Mouse (Mus musculus): ENCODE data around the gene Tapbp.
"Not testable (repeated sequence)": the region's sequence is repeated elsewhere in the genome, so short reads cannot be mapped to it uniquely, and the experiment has no call there.

Gene Tapbp

DNA sequence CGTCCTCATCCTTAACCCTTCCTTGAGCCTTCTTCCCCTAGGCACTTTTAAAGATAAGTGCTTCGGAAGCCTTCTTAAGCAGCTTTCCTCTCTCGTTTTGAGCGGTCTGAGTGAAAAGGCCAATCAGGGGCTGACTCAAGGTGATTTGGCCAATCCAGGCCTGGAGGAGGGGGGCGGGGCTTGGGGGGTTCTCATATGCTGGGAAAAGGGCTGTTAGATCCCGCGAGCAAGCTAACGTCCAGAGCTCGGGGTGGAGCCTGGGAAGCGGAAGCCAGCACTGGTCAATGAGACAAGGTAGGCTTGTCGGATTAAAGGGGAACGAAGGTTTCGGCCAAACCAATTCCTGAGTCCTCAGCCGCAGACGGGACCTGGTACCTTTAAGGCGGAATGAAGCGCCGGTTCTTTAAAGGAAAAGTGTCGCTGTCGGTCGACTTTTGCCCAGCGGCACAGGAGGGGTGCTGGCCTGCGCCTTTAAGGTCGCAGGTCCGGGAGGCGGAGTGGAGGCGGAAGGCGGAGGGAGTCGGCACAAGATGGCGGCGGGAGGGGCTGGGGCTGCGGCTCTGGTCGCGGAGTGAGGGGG is at the start of gene Tapbp, which contains the start of gene Zbtb22:
Gene Tapbp (plus strand): TSS at position 229 of the 580 bp plus-strand sequence.
Gene Zbtb22 (plus strand): TSS at position 234 of the 580 bp plus-strand sequence.
- DNase-seq (ENCODE audit: low spot score), result peak; percentile 99

DNA sequence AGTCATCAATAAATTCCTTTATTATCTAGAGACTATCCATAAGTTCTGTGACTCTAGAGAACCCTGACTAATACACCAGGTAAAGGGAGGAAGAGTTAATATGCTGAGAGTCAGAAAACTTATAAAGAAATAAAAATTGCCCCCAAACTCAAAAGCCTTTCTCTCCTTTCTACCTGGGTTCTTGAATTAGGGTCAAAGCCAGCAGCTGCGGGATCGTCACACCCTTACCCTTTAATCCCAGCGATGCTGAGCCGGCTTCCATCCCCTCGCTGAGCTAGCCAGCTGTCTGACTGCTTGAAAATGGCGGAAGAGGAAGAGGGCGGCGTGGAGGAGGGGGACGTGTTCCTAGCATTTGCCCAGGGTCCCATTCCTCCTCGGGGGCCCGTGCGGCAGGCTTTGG is 42.2 kb upstream of the Tapbp start, which contains the start of gene Gm7029:
Gene Gm7029 (plus strand): TSS at position 301 of the 400 bp plus-strand sequence.
- DNase-seq (ENCODE audit: low spot score), result not testable (repeated sequence)

DNA sequence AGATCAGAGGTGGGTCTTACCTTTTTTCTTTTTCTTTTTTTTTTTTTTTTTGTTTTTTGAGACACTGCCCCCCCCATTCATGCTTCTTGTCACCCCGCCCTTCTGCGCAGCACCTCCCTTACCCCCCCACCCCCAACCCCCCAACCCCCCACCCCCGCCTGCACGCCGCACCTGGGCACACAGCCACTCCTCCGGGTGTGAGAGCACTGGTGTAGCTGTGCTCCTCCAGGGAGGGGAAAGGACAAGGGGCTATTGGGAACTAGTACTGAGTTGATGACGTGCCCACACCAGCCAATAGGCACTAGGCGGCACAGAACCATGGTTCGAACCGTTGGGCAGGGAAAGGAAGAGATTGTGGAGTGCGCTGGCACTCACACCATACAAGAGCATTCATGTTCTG is 41.3 kb upstream of the Tapbp start:
- no peak for DNase-seq (ENCODE audit: low spot score)

DNA sequence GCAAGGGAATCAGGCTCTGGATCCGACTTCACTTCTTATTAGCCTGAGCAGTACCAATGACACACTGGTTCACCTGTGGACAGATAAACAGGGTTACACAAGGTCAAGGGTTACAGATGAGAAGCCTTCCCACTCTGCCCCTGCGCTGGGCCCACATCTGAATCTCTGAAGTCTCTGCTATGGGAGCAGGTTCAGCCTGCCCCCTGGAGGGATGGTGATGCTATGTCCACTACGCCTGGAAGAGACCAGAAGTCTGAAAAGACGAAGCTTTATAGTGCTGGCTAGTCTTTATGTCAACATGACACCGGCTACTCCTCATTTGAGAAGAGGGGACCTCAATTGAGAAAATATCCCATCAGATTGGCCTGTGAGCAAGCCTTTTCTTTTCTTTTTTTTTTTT is 39.9 kb upstream of the Tapbp start:
- DNase-seq (ENCODE audit: low spot score), result peak; percentile 42

DNA sequence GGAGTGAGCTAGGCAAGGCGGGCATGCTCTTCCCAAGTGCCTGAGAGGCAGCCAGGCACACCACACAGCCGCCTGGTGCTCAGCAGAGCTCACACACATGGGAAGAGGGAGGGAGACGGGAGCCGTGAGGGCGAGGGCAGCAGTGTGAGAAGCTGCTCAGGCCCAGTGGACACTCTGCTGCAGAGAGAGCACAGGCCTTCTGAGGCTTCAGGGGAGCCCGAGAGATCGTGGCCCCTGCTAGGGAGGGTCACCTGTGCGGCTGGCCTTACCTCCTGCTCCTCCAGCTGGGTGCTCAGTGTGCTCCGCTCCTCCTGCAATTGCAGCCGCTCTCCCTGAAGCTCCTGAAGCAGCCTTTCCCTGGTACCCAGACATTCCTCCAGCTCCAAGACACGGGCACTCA is 31.4 kb upstream of the Tapbp start:
- not testable (repeated sequence) for DNase-seq (ENCODE audit: low spot score)

DNA sequence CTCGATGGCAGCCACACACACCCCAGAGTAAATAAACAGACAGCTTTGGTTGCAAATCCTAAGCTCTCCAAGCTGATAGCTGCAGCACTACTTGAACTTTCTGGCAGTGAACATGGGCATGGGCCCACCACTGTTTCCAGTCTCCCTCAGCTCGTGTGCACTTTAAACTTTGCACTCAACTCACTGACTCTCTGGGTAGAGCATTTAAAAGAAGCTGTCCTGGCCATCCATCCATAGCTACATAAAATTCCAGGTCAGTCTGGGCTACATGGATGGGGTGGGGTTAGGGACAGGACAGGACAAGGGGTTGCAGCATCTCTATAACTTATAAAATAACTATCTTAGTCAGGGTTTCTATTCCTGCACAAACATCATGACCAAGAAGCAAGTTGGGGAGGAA is 27.9 kb upstream of the Tapbp start:
- DNase-seq (ENCODE audit: low spot score), result not testable (repeated sequence)

DNA sequence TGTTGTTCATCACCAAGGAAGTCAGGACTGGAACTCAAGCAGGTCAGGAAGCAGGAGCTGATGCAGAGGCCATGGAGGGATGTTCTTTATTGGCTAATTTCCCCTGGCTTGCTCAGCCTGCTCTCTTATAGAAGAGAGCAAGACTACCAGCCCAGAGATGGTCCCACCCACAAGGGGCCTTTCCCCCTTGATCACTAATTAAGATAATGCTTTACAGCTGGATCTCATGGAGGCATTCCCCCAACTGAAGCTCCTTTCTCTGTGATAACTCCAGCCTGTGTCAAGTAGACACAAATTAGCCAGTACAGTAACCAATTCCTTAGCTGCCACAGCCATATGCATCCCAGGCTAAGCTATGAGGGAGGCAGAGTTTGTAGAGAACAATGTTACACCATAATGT is 27.5 kb upstream of the Tapbp start:
- DNase-seq (ENCODE audit: low spot score), result not testable (repeated sequence)

DNA sequence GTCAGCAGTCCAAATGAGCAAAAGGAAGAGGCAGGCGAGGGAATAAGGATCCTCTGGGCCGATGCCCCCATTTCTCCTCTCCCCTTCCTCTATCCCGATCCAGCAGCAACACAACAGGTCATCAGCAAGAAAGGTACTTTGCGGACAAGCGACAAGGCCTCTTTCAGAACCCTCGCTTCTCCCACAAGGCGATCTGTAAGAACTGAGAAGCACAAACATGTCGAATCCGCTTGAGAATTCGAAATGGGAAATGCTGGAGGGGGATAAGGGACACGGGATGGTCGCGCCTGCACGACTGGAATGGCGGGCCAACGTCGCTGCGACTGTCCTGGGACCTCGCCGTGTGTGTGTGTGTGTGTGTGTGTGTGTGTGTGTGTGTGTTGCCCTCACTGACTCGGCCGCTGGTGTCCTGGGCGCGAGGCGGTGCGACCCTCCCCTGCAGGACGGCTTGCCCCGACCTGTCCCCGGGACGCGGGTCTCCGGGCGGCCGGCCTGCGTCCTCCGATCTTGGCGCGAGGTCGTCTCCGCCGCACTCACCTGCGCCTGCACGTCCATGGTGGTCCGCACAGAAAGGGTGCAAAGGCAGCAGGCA is 25.7 kb upstream of the Tapbp start:
- peak; percentile 31 for DNase-seq (ENCODE audit: low spot score)

DNA sequence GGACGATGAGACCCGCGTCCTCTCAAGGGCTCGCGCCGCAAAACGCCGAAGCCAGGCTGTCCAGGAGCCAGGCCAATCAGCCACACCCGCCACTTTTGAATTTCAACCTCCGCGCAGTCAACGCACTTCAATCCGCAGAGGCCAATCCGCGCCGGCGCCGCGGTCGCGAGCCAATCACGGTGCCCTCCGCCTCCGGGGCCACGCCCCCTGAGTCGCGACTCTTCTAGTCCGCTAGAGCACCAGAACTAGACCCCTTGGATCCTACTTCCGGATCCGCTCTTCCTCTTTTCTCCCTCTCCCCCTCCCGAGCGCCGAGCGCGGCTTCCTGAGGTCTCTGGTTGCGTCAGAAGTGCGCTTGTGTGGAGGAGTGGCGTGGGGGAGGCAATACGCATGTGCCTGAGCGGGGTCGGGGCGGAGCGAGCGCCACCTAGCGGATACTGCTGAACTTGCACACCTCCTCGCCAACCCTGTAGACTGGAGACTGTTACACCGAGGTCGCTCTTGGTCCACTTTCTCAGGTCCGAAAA is 25.1 kb upstream of the Tapbp start, which contains the start of gene Kifc1:
Gene Kifc1 (minus strand): TSS at position 129 of the 527 bp plus-strand sequence.
- DNase-seq (ENCODE audit: low spot score), result peak; percentile 100

DNA sequence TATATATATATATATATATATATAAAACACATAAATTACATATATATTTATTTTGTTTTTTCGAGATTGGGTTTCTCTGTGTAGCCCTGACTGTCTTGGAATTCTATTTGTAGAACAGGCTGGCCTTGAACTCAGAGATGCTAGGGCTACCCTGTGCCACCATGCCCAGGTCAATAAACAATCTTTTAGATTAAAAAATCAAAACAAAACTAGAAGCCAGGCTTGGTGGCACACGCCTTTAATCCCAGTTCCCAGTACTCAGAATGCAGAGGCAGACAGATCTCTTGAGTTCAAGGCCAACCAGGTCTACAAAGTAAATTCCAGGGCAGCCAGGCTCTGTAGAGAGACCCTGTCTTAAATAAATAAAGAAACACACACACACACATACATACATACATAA is 24.3 kb upstream of the Tapbp start:
- no peak for DNase-seq (ENCODE audit: low spot score)

DNA sequence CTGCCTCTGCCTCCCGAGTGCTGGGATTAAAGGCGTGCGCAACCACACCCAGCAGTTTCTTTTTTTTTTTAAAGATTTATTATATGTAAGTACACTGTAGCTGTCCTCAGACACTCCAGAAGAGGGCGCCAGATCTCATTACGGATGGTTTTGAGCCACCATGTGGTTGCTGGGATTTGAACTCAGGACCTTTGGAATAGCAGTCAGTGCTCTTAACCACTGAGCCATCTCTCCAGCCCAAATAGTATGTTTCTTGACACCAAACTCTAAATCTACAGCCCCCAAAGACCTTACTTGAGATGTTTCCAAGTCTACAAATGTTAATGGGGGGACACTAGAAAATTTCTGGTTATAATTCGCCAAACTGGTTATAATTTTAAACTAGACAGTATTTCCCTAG is 23.8 kb upstream of the Tapbp start:
- not testable (repeated sequence) for DNase-seq (ENCODE audit: low spot score)

DNA sequence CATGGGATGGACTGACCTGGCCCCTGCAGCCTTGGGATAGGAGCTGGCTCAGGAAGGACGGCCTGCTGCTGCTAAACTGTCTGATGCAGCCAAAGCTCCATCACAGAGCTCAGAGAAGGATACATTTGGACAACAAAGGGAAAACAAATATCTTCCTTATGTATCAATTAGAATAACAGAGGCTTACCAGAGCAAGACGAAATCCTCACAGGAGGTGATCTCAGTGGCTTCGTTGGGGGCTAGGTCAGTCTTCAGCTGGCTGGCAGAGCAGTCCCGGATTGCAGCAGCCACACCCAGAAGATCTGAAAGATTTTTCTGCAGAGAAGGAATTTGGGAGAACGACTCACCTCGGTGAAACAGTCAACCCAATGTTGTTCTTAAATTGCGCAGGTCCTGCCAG is 23.3 kb upstream of the Tapbp start:
- DNase-seq (ENCODE audit: low spot score), result no peak

DNA sequence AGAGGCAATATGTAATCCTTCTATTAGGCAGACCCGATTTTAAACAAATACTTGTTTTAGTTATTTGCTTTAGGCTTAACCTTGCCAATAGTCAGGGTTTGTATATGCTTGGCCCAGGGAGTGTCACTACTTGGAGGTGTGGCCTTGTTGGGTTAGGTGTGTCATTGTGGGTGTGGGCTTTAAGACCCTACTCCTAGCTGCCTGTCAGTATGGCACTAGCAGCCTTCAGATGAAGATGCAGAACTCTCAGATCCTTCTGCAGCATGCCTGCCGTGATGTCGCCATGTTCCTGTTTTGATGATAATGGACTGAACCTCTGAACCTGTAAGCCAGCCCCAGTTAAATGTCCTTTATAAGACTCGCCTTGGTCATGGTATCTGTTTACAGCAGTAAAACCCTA is 22.7 kb upstream of the Tapbp start:
- not testable (repeated sequence) for DNase-seq (ENCODE audit: low spot score)

DNA sequence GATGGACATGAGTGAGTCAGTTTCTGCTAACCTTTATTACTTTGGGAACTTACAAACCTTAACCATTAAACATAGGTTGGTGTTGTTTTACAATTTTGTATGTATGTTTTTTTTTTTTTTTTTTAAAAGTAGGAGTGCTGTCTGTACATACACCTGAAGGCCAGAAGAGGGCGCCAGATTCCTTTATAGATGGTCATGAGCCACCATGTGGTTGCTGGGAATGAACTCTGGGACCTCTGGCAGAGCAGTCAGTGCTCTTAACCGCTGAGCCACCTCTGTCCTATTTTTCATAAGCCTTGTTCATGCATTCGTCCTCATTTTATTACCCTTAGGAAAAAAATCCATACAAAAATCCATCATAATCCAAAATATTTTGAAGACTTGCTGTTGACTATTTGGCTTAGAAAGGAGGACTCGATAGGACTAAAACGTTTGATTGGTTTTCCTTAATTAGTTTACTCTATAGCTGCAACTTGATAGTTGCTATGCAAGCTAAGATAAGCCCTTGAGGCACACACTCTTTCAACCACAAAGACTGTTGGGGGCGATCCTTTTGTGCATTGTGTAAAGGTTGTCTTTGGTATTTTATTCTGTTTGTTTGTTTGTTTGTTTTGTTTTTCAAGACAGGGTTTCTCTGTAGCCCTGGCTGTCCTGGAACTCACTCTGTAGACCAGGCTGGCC is 18.4 kb upstream of the Tapbp start:
- DNase-seq (ENCODE audit: low spot score), result peak; percentile 89

DNA sequence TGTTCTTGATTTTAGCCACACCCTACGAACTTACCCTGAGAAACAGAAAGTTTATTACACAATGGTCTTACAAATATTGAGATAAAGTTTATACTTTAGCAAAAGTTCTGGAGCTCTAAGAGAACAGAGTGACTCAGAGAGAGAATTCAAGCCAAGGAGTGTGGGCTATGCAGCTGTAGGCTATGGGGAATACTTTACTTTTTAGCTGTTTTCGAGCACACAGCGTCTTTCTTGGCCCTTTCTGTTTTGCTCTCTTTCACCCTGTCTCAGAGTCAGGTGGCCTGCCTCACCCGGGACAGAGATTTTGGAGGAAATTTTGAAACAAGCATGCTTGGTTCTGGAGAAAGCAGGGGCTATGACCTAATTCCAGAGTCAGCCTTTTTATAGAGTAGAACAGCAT is 17.5 kb upstream of the Tapbp start:
- DNase-seq (ENCODE audit: low spot score), result not testable (repeated sequence)

DNA sequence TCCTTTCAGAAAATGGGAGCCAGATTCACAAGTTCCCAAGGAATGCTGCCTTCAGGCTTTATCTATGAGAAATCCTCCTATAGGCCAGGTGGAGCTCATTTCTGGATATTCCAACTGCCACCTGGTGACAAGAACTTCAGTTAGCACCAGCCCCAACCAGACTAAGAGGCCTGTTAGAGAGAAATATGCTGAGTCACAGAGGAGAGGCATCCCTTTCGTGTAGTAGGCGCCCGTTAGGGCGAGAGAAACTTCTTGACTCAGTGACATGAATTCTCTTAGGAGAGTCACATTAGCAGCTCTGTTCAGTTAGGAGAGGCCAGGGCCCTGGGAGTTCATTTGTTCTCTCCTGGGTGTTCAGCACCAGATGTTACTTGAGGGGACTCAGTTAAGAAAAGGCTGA is 16.1 kb upstream of the Tapbp start:
- DNase-seq (ENCODE audit: low spot score), result no peak

DNA sequence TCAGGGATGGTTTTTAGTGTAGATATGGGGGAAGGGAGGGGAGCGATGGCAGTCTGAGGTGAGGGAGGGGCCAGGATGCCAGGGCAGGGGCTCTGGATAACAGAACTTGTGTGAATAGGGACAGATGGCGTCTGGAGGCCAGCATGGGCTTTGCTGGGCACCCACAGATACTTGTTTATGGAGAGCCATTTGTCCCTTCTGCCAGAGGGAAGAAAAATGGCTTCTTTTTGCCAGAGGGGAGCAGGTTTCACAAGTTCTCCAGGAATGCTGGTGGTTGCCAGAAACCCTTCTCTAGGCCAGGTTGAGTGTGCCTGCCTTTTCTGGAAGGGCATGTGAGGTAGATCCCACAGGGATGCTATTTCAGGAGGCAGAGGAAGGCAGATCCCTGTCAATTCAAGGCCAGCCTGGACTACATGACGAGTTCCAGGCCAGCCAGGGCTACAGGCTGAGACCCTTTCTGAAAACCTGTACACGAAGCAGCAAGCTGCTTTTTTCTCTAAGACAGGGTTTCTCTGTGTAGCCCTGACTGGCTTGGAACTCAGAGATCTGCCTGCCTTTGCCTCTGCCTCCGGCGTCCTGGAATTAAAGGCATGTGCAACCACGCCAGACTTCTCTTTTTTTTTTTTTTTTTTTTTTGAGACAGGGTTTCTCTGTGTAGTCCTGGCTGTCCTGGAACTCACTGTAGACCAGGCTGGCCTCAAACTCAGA is 15.3 kb upstream of the Tapbp start:
- no peak for DNase-seq (ENCODE audit: low spot score)

DNA sequence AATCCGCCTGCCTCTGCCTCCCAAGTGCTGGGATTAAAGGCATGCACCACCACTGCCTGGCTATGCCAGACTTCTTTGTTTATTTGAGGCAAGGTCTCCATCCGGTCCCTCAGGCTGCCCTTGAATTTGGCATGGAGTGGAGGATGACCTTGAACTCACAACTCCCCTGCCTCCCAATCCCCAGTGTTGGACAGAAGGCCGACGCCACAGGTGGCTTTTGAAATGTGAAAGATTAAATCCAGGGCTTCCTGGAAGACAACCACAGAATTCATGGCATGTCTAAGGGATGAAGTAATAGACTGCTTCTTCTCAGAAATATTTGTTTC is 14.7 kb upstream of the Tapbp start:
- DNase-seq (ENCODE audit: low spot score), result no peak

DNA sequence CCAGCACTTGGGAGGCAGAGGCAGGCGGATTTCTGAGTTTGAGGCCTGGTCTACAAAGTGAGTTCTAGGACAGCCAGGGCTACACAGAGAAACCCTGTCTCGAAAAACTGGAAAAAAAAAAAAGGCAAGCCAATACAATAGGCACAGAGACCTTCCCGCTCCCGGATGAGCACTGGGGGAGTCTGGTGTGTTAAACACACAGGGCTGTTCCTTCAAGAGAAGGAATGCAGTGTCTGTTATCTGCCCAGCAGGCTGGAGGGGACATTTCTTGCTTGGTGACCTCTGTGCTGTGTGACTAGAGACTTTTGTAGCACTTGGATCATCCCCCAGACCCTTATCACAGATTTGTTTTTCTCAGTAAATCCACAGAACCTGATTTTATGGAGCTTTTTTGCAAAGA is 14.0 kb upstream of the Tapbp start:
- no peak for DNase-seq (ENCODE audit: low spot score)

DNA sequence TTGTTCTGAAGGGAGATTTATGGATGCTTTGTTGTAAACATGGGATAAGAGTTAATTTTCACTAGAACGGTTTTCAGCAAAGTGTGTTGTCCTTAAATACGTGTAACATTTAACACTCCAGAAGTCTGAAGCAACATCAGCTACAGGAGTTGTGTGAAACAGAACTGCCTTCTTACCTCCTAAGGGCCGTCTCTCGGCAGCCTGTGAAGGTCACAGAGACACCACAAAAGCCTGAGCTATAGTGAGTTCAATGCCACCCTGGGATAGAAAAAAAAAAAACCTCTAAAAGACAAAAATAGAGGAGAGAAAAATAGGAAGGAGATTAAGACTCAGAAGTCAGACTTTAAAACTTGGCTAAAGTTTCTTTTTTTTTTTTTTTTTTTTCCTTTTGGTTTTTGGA is 13.6 kb upstream of the Tapbp start:
- no peak for DNase-seq (ENCODE audit: low spot score)

DNA sequence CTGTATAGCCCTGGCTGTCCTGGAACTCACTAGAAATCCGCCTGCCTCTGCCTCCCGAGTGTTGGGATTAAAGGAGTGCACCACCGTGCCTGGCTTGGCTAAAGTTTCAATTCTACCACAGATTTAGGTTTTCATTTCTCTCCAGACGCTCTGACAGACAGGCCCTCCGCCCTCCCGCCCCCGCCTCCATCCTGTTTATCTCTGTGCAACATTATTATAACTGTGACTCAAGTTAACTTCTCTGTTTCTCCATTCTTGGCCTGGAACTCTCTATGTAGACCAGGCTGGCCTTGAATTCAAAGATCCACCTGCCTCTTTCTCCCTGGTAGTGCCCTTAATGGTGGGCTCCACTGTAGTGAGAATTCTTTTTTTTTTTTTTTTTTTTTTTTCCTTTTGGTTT is 13.2 kb upstream of the Tapbp start:
- no peak for DNase-seq (ENCODE audit: low spot score)

DNA sequence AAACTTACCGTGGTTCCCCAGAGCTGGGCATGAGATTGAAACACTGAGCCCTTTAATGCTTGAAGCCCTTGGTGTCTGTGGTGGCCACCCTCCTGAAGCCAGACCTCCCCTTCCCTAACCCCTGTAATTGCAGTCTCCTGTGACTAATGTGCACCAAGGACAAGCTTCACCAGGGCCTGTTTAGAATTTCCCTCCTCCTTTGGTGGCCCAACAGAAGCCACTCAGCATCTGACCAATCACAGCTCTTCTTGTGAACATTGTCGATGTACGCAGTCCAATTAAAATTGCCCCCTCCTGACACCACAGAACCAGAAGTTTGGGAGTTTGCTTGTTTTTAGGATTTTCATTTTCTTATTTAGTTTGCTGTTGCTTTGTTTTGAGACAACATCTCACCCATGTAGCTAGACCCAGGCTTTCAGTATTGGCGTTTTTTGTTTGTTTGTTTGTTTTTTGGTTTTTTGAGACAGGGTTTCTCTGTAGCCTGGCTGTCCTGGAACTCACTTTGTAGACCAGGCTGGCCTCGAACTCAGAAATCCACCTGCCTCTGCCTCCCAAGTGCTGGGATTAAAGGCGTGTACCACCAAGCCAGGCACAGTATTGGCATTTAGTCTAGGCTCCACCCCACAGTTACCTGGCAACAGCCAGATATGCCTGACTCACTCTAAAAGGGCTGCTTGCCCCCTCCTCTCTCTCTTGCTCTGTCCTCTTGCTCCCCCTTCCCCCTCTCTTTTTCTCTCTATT is 11.6 kb upstream of the Tapbp start:
- DNase-seq (ENCODE audit: low spot score), result not testable (repeated sequence)

Measured in embryo, embryonic 10.5 days (tissue).